Mouse (Mus musculus) heart, postnatal 0 days (tissue): ENCODE measurements at regions not wholly inside any gene's neighbourhood (a gene's known extent, or its start where the extent isn't known, plus 50 kb on each side); places are given as distances from the start of the nearest gene placed in this dataset.

Experiments used
- CTCF ChIP-seq: IDR thresholded peaks from 2 replicates; pipeline ENCODE4 v1.5.1; 2016; ENCODE audit warnings: antibody characterized with exemption, control low read depth, low read depth
- EP300 ChIP-seq: IDR thresholded peaks from 2 replicates; pipeline ENCODE4 v1.6.1; 2016; ENCODE audit warnings: antibody characterized with exemption, low read depth

GRCm38 (mm10) chr12:30450614-30451013 is 77.4 kb upstream of the Sntg2 start:
- TF ChIP-seq CTCF, result peak; percentile 50
- no peak for TF ChIP-seq EP300
